Mouse (Mus musculus) gonadal fat pad, adult 2 months (tissue): Measurements from ENCODE around the gene Plod1. TPM values are rescaled to one million over a fixed set of nuclear protein-coding genes. Genes with fewer than 3 reads are reported as not detected.

Source experiments
- polyA plus RNA-seq: library from polyadenylated mRNA; depleted of rRNA; stranded (reverse); fragments of >200 nt; gene quantifications from 2 replicates; pipeline ENCODE4 v1.2.3, GENCODE M21; 2012; rRNA removed

Gene Plod1
- polyA plus RNA-seq, 1 experiment: 67.4 TPM

Other genes with a start within 250 kb of the Plod1 start
- gene Zfp534, start 234.2 kb downstream of the Plod1 start, polyA plus RNA-seq: not detected in 2 replicates
- 0.57 and 1.1 TPM in 2 replicates for gene Zfp984, start 127.0 kb downstream of the Plod1 start, polyA plus RNA-seq
- 1.7 and 1.8 TPM in 2 replicates for gene Zfp933, start 88.4 kb downstream of the Plod1 start, polyA plus RNA-seq
- gene Miip, start 68.0 kb downstream of the Plod1 start, polyA plus RNA-seq: 31.4 and 65.1 TPM in 2 replicates
- gene Fv1, start 67.8 kb downstream of the Plod1 start, polyA plus RNA-seq: 2.2 and 2.4 TPM in 2 replicates
- 76.7 and 84.0 TPM in 2 replicates for gene Mfn2, start 32.1 kb downstream of the Plod1 start, polyA plus RNA-seq
- 67.2 and 67.7 TPM in 2 replicates for gene 2510039O18Rik, start 4.1 kb upstream of the Plod1 start, polyA plus RNA-seq
- not detected in 2 replicates for gene Nppb, start 49.0 kb upstream of the Plod1 start, polyA plus RNA-seq
- not detected in 2 replicates for gene Nppa, start 64.0 kb upstream of the Plod1 start, polyA plus RNA-seq
- gene Clcn6, start 102.1 kb upstream of the Plod1 start, polyA plus RNA-seq: 12.4 and 17.8 TPM in 2 replicates
- gene Mthfr, start 102.3 kb upstream of the Plod1 start, polyA plus RNA-seq: 43.2 and 48.2 TPM in 2 replicates
- gene Agtrap, start 151.3 kb upstream of the Plod1 start, polyA plus RNA-seq: 29.4 and 30.3 TPM in 2 replicates
- 34.8 and 38.1 TPM in 2 replicates for gene Mad2l2, start 193.6 kb upstream of the Plod1 start, polyA plus RNA-seq
- gene Draxin, start 193.9 kb upstream of the Plod1 start, polyA plus RNA-seq: 0.04 and 0.09 TPM in 2 replicates
- gene Fbxo6, start 215.4 kb upstream of the Plod1 start, polyA plus RNA-seq: 68.1 and 72.5 TPM in 2 replicates
- gene Fbxo44, start 223.7 kb upstream of the Plod1 start, polyA plus RNA-seq: 14.3 and 20.6 TPM in 2 replicates
- 0.95 and 0.97 TPM in 2 replicates for gene Fbxo2, start 223.9 kb upstream of the Plod1 start, polyA plus RNA-seq